Mouse (Mus musculus) thymus, adult 2 months (tissue): ENCODE results near the gene Bcl2l12. TPM values are rescaled to one million over a fixed set of nuclear protein-coding genes. Genes with fewer than 3 reads are reported as not detected.

Experiments
- DNase-seq: peaks from one replicate; pipeline ENCODE4 v3.0.0; 2021
- H3K27ac ChIP-seq: fragments of 200-500 bp; 2 replicates; pipeline ENCODE4 v1.5.1; 2012; ENCODE audit warnings: low read length, control low read depth; ENCODE audit not compliant: control insufficient read depth, insufficient read depth
- H3K27me3 ChIP-seq: fragments of 200-500 bp; 2 replicates; pipeline ENCODE4 v1.6.1; 2012; ENCODE audit warnings: mild to moderate bottlenecking, low read length, moderate library complexity, mixed read lengths; ENCODE audit not compliant: control insufficient read depth, insufficient read depth
- H3K36me3 ChIP-seq: fragments of 200-500 bp; 2 replicates; pipeline ENCODE4 v1.6.1; 2012; ENCODE audit warnings: mild to moderate bottlenecking, low read length, moderate library complexity; ENCODE audit not compliant: control insufficient read depth, insufficient read depth
- H3K4me1 ChIP-seq: fragments of 200-500 bp; replicated peaks from 2 replicates; pipeline ENCODE4 v1.6.1; 2012; ENCODE audit warnings: low read length; ENCODE audit not compliant: control insufficient read depth, insufficient read depth
- H3K4me3 ChIP-seq: fragments of 200-500 bp; 2 replicates; pipeline ENCODE4 v1.5.1; 2012; ENCODE audit warnings: mild to moderate bottlenecking, low read length, control low read depth, moderate library complexity; ENCODE audit not compliant: control insufficient read depth, insufficient read depth
- CTCF ChIP-seq: fragments of 200-500 bp; IDR thresholded peaks from 2 replicates; pipeline ENCODE4 v1.5.1; 2012; ENCODE audit warnings: mild to moderate bottlenecking, control low read depth, low read length, moderate library complexity, borderline replicate concordance; ENCODE audit not compliant: control insufficient read depth, poor library complexity, insufficient read depth; ENCODE audit errors: extremely low read depth
- POLR2A ChIP-seq: fragments of 200-500 bp; IDR thresholded peaks from 2 replicates; pipeline ENCODE4 v1.6.1; 2012; ENCODE audit warnings: mild to moderate bottlenecking, low read length, control low read depth, moderate library complexity; ENCODE audit not compliant: control insufficient read depth, poor library complexity, insufficient read depth; ENCODE audit errors: extremely low read depth
- WGBS: fragments of 180-500 bp; shearing (Covaris S2); methylation state at CpG from one replicate; pipeline ENCODE4 v1.1.7; 2018; 5-methylcytosine and 5-hydroxymethylcytosine counted together
- polyA plus RNA-seq: library from polyadenylated mRNA; depleted of rRNA; stranded (reverse); fragments of >200 nt; gene quantifications from 2 replicates; pipeline ENCODE4 v1.2.3, GENCODE M21; 2012

Gene Bcl2l12
- polyA plus RNA-seq, 1 experiment, result 85.6 TPM

DNA sequence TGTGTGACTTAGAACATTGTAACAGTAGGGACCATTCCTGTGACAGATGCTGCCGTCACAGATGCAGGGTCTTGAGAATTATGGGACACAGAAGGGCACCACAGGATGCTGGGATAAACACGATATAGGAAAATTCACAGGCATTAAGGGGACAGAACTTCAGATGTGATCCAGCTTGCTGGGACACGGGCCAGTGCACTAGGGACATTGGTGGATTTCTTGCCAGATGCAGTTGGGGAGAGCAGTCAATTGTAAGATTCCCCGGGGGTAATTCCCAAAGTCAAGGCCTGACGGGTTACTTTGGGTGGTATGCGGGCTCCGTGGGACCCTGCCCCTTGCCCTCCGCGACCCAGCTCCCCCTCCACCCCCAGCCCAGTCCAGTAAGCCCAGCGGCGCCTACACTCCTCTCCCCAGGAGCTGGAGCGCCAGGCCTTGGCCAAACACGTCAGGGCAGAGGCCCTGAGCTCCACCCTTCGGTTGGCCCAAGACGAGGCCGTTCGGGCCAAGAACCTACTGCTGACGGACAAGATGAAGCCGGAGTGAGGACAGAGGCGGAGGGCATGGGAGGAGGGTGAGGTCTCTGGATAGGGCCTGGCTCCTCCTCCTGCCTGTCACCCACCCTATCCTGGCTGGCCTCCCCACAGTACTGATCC, 41.2 kb downstream of the Bcl2l12 start:
- Histone ChIP-seq H3K36me3 (no peaks in the 10 kb centered on the region), H3K4me1 (peaks cover 7% of the 10 kb centered on the region), H3K27ac (no peak overlapping the region), H3K4me3 (no peak overlapping the region), H3K27me3 (no peaks in the 10 kb centered on the region; the same call in 1 of the 2 replicates)
- no peak for DNase-seq
- TF ChIP-seq POLR2A (no peak), CTCF (no peak)
- WGBS, result 95% methylated on average over 20 of the region's 20 CpGs

DNA sequence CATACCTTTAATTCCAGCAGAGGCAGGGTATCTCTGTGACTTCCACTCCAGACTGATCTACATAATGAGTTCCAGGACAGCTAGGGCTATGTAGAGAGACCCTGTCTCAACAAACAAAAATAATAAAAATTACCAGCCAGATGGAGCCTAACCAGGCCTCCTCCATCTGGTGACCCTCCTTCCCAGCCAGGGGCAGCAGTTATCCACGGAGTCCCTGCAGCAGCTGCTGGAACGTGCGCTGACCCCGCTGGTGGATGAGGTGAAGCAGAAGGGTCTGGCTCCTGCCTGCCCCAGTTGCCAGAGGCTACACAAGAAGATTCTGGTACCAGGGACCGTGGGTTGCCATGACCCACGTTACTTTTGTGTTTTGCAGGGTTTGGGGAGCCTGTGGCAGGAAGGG, 42.2 kb downstream of the Bcl2l12 start:
- H3K4me3 ChIP-seq, result no peak overlapping the region
- H3K4me1 ChIP-seq, result peaks cover 8% of the 10 kb centered on the region
- TF ChIP-seq POLR2A (no peak), CTCF (no peak)
- H3K27me3 ChIP-seq, result no peaks in the 10 kb centered on the region; the same call in 1 of the 2 replicates
- H3K27ac ChIP-seq, result no peak overlapping the region
- H3K36me3 ChIP-seq, result no peaks in the 10 kb centered on the region
- DNase-seq, result no peak
- 92% methylated on average over 6 of the region's 6 CpGs for WGBS

DNA sequence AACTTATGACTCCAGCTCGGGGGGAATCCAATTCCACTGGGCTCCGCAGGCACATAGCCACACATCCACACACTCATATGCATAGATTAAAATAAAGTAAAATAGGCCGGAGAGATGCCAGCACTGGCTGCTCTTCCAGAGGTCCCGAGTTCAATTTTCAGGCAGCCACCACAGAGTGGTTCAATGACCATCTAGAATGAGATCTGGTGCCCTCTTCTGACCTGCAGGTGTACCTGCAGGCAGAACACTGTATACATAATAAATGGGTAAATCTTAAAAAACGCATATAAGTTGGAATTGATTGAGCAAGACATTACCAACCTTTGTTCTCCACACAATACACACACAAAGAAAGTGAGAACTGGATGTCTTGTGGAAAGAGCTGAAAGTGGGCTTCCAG, 42.9 kb downstream of the Bcl2l12 start:
- peaks cover 8% of the 10 kb centered on the region for H3K4me1 ChIP-seq
- H3K4me3 ChIP-seq, result no peak overlapping the region
- WGBS, result 44% methylated on average over 5 of the region's 5 CpGs
- H3K36me3 ChIP-seq, result no peaks in the 10 kb centered on the region
- no peak overlapping the region for H3K27ac ChIP-seq
- peak; percentile 32 for DNase-seq
- TF ChIP-seq CTCF, result no peak
- TF ChIP-seq POLR2A, result no peak
- H3K27me3 ChIP-seq, result no peaks in the 10 kb centered on the region; the same call in 1 of the 2 replicates

DNA sequence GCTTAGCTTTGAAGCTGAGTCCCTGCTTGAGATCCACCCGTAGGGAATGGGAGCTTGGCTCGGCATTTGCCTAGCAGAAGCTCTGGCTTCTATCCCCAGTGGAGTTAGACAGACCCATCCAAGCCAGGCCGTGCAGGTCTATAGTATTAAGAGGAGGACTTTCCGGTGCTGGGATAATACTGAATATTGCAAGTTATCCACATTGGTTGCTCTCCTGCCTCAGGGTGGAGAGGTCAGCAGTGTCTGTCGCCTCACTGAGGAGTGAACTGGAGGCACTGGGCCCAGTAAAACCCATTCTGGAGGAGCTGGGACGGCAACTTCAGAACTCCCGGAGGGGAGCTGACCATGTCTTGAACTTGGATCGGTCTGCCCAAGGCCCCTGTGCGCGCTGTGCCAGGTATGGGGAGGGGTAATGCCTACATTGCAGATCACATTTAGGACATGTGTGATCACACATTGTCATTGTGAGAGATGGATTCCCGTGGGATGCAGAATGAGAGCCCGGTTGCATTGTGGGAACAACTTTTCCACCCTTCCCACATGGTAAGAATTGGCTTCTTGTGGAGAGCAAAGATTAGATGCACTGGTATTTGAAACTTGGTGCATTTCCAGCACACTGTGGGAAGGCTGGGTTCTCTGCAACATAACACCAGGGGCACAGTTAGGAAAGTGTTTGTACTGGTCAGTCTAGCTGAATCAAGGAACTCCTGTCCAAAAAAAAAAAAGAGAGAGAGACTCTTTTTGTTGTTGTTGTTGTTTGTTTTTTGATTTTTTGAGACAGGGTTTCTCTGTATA, 44.2 kb downstream of the Bcl2l12 start:
- Histone ChIP-seq H3K4me1 (peaks cover 8% of the 10 kb centered on the region), H3K36me3 (no peaks in the 10 kb centered on the region), H3K27me3 (no peaks in the 10 kb centered on the region; the same call in 1 of the 2 replicates), H3K4me3 (no peak overlapping the region), H3K27ac (no peak overlapping the region)
- DNase-seq, result no peak
- WGBS, result 93% methylated on average over 12 of the region's 12 CpGs
- no peak for TF ChIP-seq CTCF
- TF ChIP-seq POLR2A, result no peak

- Histone ChIP-seq H3K4me3 (no peak overlapping the region), H3K4me1 (peaks cover 8% of the 10 kb centered on the region), H3K27me3 (no peaks in the 10 kb centered on the region; the same call in 1 of the 2 replicates), H3K27ac (no peak overlapping the region), H3K36me3 (no peaks in the 10 kb centered on the region)
- TF ChIP-seq POLR2A, result no peak
- TF ChIP-seq CTCF, result no peak
- DNase-seq, result no peak
- 78% methylated on average over 14 of the region's 14 CpGs for WGBS
These were observed 45.0 kb downstream of the Bcl2l12 start for GRCm38 (mm10) chr7:44953561-44953960.

DNA sequence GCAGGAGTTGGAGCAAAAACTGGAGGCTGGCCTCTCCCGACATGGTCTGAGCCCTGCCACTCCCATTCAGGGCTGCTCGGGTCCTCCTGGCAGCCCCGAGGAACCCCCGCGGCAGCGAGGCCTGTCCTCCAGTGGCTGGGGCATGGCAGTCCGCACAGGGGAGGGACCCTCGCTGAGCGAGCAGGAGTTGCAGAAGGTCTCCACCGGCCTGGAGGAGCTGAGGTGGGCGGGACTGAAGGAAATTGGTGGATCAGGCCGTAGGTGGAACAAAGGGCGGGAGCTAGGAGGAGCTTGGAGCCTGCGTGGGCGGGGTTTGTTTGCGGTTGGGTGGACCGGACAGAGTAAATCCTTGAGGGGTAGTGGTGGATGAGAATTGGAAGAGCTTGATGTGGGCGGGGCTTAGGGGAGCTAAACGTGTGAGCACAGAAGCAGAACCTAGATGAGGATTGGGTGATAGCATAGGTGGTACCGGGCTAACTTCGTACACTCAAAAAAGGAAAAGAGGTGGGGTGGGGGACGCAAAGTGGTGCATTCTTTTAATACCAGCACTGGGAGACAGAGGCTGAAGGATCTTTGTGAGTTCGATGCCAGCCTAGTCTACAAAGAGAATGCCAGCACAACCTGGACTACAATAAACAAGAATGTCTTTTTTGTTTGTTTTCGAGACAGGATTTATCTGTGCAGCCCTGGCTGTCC, 45.8 kb downstream of the Bcl2l12 start:
- TF ChIP-seq CTCF, result no peak
- TF ChIP-seq POLR2A, result no peak
- Histone ChIP-seq H3K27me3 (no peaks in the 10 kb centered on the region; the same call in 1 of the 2 replicates), H3K36me3 (no peaks in the 10 kb centered on the region), H3K27ac (no peak overlapping the region), H3K4me3 (peak overlapping the region; percentile 26), H3K4me1 (peaks cover 8% of the 10 kb centered on the region)
- 7% methylated on average over 24 of the region's 24 CpGs for WGBS
- DNase-seq, result peak; percentile 44
